Mouse (Mus musculus) CH12.LX (cell line): Measurements from ENCODE around the gene Usp30. TPM values are rescaled to one million over a fixed set of nuclear protein-coding genes. Genes with fewer than 3 reads are reported as not detected.
A peak's percentile ranks its signal among the peaks of the same experiment; 100 is the strongest.

Experiments
- DNase-seq: peaks from one replicate; pipeline ENCODE4 v3.0.0-alpha.2; 2013; ENCODE audit errors: extremely low read depth
- H3K27ac ChIP-seq: 2 replicates; pipeline ENCODE4 v1.5.1; 2012; ENCODE audit warnings: low read depth, mild to moderate bottlenecking, control low read depth, moderate library complexity; ENCODE audit not compliant: insufficient read depth
- H3K27me3 ChIP-seq: replicated peaks from 2 replicates; pipeline ENCODE3; 2012; ENCODE audit warnings: inconsistent platforms
- H3K36me3 ChIP-seq, 2 experiments: replicated peaks in 1 of 2; 2 replicates each; pipeline versions ENCODE3 to v1.6.1; 2012; ENCODE audit warnings: inconsistent platforms in 1 of 2, low read length in 1 of 2, mild to moderate bottlenecking in 1 of 2, mixed read lengths in 1 of 2, moderate library complexity in 1 of 2; ENCODE audit not compliant: control insufficient read depth in 1 of 2, insufficient read depth in 1 of 2
- H3K4me1 ChIP-seq, 2 experiments: 2 replicates each; pipeline ENCODE4 v1.6.1; 2012; ENCODE audit warnings: inconsistent platforms in 1 of 2, moderate library complexity in 1 of 2; ENCODE audit not compliant: insufficient read depth in 2 of 2, control insufficient read depth in 1 of 2
- H3K4me2 ChIP-seq: 2 replicates; pipeline ENCODE4 v1.6.1; 2012; ENCODE audit warnings: low read depth, mild to moderate bottlenecking, control low read depth; ENCODE audit not compliant: poor library complexity, insufficient read depth, severe bottlenecking
- H3K4me3 ChIP-seq, 3 experiments: fragments of 150-350 bp in 1 of 3; sonication (generic) in 1 of 3; replicated peaks in 1 of 3; 2 replicates each; pipeline versions ENCODE3 to v1.5.1; 2011 to 2012; ENCODE audit warnings: low read depth in 2 of 3, low read length in 2 of 3, mild to moderate bottlenecking in 2 of 3, moderate library complexity in 2 of 3, control low read depth in 1 of 3, improper control_type of control experiment in 1 of 3, inconsistent platforms in 1 of 3, mixed read lengths in 1 of 3; ENCODE audit not compliant: poor library complexity in 1 of 3
- H3K79me2 ChIP-seq: replicated peaks from 2 replicates; pipeline ENCODE4 v1.6.1; 2012; ENCODE audit warnings: mild to moderate bottlenecking, moderate library complexity; ENCODE audit not compliant: control insufficient read depth, poor library complexity, insufficient read depth, severe bottlenecking; ENCODE audit errors: extremely low read depth
- H3K9ac ChIP-seq: 2 replicates; pipeline ENCODE4 v1.6.1; 2012; ENCODE audit warnings: low read depth, mild to moderate bottlenecking, control low read depth, moderate library complexity; ENCODE audit not compliant: insufficient read depth
- H3K9me3 ChIP-seq: replicated peaks from 2 replicates; pipeline ENCODE3; 2012; ENCODE audit warnings: low read length, inconsistent platforms, mixed read lengths
- BHLHE40 ChIP-seq: IDR thresholded peaks from 2 replicates; pipeline ENCODE4 v1.6.1; 2011; ENCODE audit warnings: mild to moderate bottlenecking, low read depth, low read length, improper control_type of control experiment
- CTCF ChIP-seq, 2 experiments: IDR thresholded peaks in 1 of 2; conservative IDR thresholded peaks in 1 of 2; 2 replicates each; pipeline ENCODE4 v1.5.1; 2011 to 2012; ENCODE audit warnings: low read depth in 2 of 2, low read length in 2 of 2, improper control_type of control experiment in 1 of 2, inconsistent platforms in 1 of 2, mild to moderate bottlenecking in 1 of 2, moderate library complexity in 1 of 2
- ELF1 ChIP-seq: IDR thresholded peaks from 2 replicates; pipeline ENCODE4 v1.6.1; 2014; ENCODE audit warnings: low read depth, mild to moderate bottlenecking, inconsistent platforms, low read length, improper control_type of control experiment
- EP300 ChIP-seq: IDR thresholded peaks from 2 replicates; pipeline ENCODE4 v1.6.1; 2011; ENCODE audit warnings: low read length, improper control_type of control experiment
- IRF4 ChIP-seq: IDR thresholded peaks from 2 replicates; pipeline ENCODE4 v1.6.1; 2014; ENCODE audit warnings: low read depth, mild to moderate bottlenecking, inconsistent platforms, low read length, improper control_type of control experiment
- JUN ChIP-seq: IDR thresholded peaks from 2 replicates; pipeline ENCODE4 v1.6.1; 2011; ENCODE audit warnings: low read depth, mild to moderate bottlenecking, low read length, improper control_type of control experiment, moderate library complexity; ENCODE audit not compliant: insufficient read depth
- JUND ChIP-seq: conservative IDR thresholded peaks from 2 replicates; pipeline ENCODE4 v1.6.1; 2011; ENCODE audit warnings: low read depth, low read length, improper control_type of control experiment
- KAT2A ChIP-seq: IDR thresholded peaks from 2 replicates; pipeline ENCODE4 v1.6.1; 2012; ENCODE audit warnings: low read length, improper control_type of control experiment, inconsistent platforms; ENCODE audit not compliant: insufficient replicate concordance
- MAFK ChIP-seq: IDR thresholded peaks from 2 replicates; pipeline ENCODE4 v1.6.1; 2011; ENCODE audit warnings: low read length, improper control_type of control experiment; ENCODE audit not compliant: insufficient replicate concordance
- MAX ChIP-seq: IDR thresholded peaks from 2 replicates; pipeline ENCODE4 v1.6.1; 2011; ENCODE audit warnings: low read length, improper control_type of control experiment
- MAZ ChIP-seq: IDR thresholded peaks from 2 replicates; pipeline ENCODE4 v1.6.1; 2012; ENCODE audit warnings: low read depth, mild to moderate bottlenecking, inconsistent platforms, low read length, improper control_type of control experiment, moderate library complexity
- MXI1 ChIP-seq: IDR thresholded peaks from 2 replicates; pipeline ENCODE4 v1.6.1; 2011; ENCODE audit warnings: mild to moderate bottlenecking, low read depth, low read length, improper control_type of control experiment
- MYC ChIP-seq: IDR thresholded peaks from 2 replicates; pipeline ENCODE4 v1.6.1; 2011; ENCODE audit warnings: low read depth, mild to moderate bottlenecking, improper control_type of control experiment, low read length
- NELFE ChIP-seq: IDR thresholded peaks from 2 replicates; pipeline ENCODE4 v1.6.1; 2011; ENCODE audit warnings: low read depth, low read length, improper control_type of control experiment
- PAX5 ChIP-seq: IDR thresholded peaks from 2 replicates; pipeline ENCODE4 v1.6.1; 2012; ENCODE audit warnings: low read length, inconsistent platforms, mixed read lengths
- POLR2A ChIP-seq: IDR thresholded peaks from 2 replicates; pipeline ENCODE4 v1.6.1; 2011; ENCODE audit warnings: low read depth, mild to moderate bottlenecking, improper control_type of control experiment, low read length
- POLR2AphosphoS2 ChIP-seq: IDR thresholded peaks from 2 replicates; pipeline ENCODE4 v1.6.1; 2011; ENCODE audit warnings: low read depth, low read length, improper control_type of control experiment
- RAD21 ChIP-seq: IDR thresholded peaks from 2 replicates; pipeline ENCODE4 v1.6.1; 2011; ENCODE audit warnings: low read depth, mild to moderate bottlenecking, low read length, improper control_type of control experiment, moderate library complexity
- SIN3A ChIP-seq: IDR thresholded peaks from 2 replicates; pipeline ENCODE4 v1.6.1; 2012; ENCODE audit warnings: low read length, improper control_type of control experiment, inconsistent platforms
- SMC3 ChIP-seq: IDR thresholded peaks from 2 replicates; pipeline ENCODE4 v1.6.1; 2011; ENCODE audit warnings: low read depth, low read length, improper control_type of control experiment
- UBTF ChIP-seq: IDR thresholded peaks from 2 replicates; pipeline ENCODE4 v1.6.1; 2012; ENCODE audit warnings: low read depth, mild to moderate bottlenecking, inconsistent platforms, low read length, improper control_type of control experiment, moderate library complexity
- USF1 ChIP-seq: IDR thresholded peaks from 2 replicates; pipeline ENCODE4 v1.6.1; 2014; ENCODE audit warnings: low read depth, mild to moderate bottlenecking, inconsistent platforms, low read length, improper control_type of control experiment
- ZC3H11A ChIP-seq: IDR thresholded peaks from 2 replicates; pipeline ENCODE4 v1.6.1; 2012; ENCODE audit warnings: low read depth, mild to moderate bottlenecking, inconsistent platforms, low read length, improper control_type of control experiment
- ZKSCAN1 ChIP-seq: IDR thresholded peaks from 2 replicates; pipeline ENCODE4 v1.6.1; 2012; ENCODE audit warnings: low read depth, inconsistent platforms, low read length, improper control_type of control experiment, borderline replicate concordance
- dilution Hi-C: fragments of 300-500 bp; cut with MboI; formaldehyde crosslinking; loops from 2 replicates; pipeline ENCODE4 v1.14.3; 2020; ENCODE audit warnings: low sequenced_read_pairs; ENCODE audit not compliant: extremely low pct_unique_long_range_greater_than_20kb, extremely low pct_ligation_motif_present
- in situ Hi-C: fragments of 300-500 bp; cut with MboI; formaldehyde crosslinking; loops from 3 replicates; pipeline ENCODE4 v1.14.3; 2019; ENCODE audit warnings: low sequenced_read_pairs, low pct_ligation_motif_present, low pct_unique_long_range_greater_than_20kb, mixed read lengths
- polyA plus RNA-seq: library from polyadenylated mRNA; unstranded; fragments of >175 nt; gene quantifications from 2 replicates; pipeline ENCODE4 v1.2.1, GENCODE M21; 2012; ENCODE audit warnings: low read depth; ENCODE audit not compliant: insufficient read length
- total RNA-seq, 2 experiments: library from RNA; depleted of rRNA; stranded (reverse); fragments of 300-350 nt in 1 of 2; fragments of >200 nt in 1 of 2; gene quantifications; 2 replicates each; pipeline ENCODE4 v1.2.3; 2012 to 2014

Usp30 gene
- total and polyA plus RNA-seq, 3 experiments = 13.0 to 15.5 (median 14.5) TPM

GRCm38 (mm10) chr5:114045134-114045533 is 20.1 kb upstream of the Usp30 start:
- in situ Hi-C loops = loop anchor here (5.0 kb wide), 1 partner anchor 193 kb away; no protein-coding TSS in a partner anchor
- H3K9me3 ChIP-seq = no peaks in the 10 kb centered on the region
- H3K4me2 ChIP-seq = no peak overlapping the region
- H3K27me3 ChIP-seq = no peaks in the 10 kb centered on the region
- dilution Hi-C loops = no loop called here
- no peaks in the 10 kb centered on the region for H3K79me2 ChIP-seq
- no peak overlapping the region for H3K4me3 ChIP-seq
- TF ChIP-seq BHLHE40 = no peak
- no peak for TF ChIP-seq MAFK
- TF ChIP-seq NELFE = no peak
- peak; percentile 85 for TF ChIP-seq ZC3H11A
- TF ChIP-seq USF1 = no peak
- TF ChIP-seq MYC = no peak
- TF ChIP-seq IRF4 = peak; percentile 23; the same call in 1 of the 2 replicates
- peak; percentile 78 to 95; a peak in 3 of 4 replicates for TF ChIP-seq CTCF (conservative IDR thresholded peaks at IDR 0.05 in 1 of 2, IDR thresholded peaks at IDR 0.05 in 1 of 2; ENCODE audit: low read depth in 2 of 2, low read length in 2 of 2)
- no peak for TF ChIP-seq ZKSCAN1
- peak; percentile 97 for TF ChIP-seq SMC3
- TF ChIP-seq POLR2AphosphoS2 = no peak
- 0 out of 2 replicates have a peak, but pooled peaks have one; percentile 33 for TF ChIP-seq JUND
- peak; percentile 95 for TF ChIP-seq RAD21
- TF ChIP-seq, all 38 proteins: peak for 6
- Histone ChIP-seq H3K36me3 (no peaks in the 10 kb centered on the region), H3K9ac (no peak overlapping the region), H3K27ac (no peak overlapping the region), H3K4me1 (peaks cover 16 to 39% of the 10 kb centered on the region in 2 experiments)
- peak; percentile 44 for DNase-seq

GRCm38 (mm10) chr5:114046151-114046550 is 19.1 kb upstream of the Usp30 start:
- TF ChIP-seq MXI1 = no peak
- no peak for TF ChIP-seq POLR2AphosphoS2
- TF ChIP-seq SIN3A = no peak
- no peak for TF ChIP-seq UBTF
- no peak for TF ChIP-seq MAZ
- TF ChIP-seq KAT2A = no peak
- TF ChIP-seq POLR2A = no peak
- TF ChIP-seq JUN = no peak
- TF ChIP-seq PAX5 = no peak
- TF ChIP-seq ZC3H11A = no peak
- no peak for TF ChIP-seq EP300
- no peak for TF ChIP-seq MYC
- no peak for TF ChIP-seq ELF1
- TF ChIP-seq MAX = no peak
- no peak for TF ChIP-seq ZKSCAN1
- no peak overlapping the region for H3K4me3 ChIP-seq
- H3K4me1 ChIP-seq = peaks cover 16 to 33% of the 10 kb centered on the region in 2 experiments
- H3K9ac ChIP-seq = no peak overlapping the region
- H3K4me2 ChIP-seq = no peak overlapping the region
- H3K27ac ChIP-seq = no peak overlapping the region
- H3K36me3 ChIP-seq = no peaks in the 10 kb centered on the region
- no peaks in the 10 kb centered on the region for H3K79me2 ChIP-seq
- no peak for DNase-seq
- H3K27me3 ChIP-seq = no peaks in the 10 kb centered on the region
- dilution Hi-C loops = no loop called here
- H3K9me3 ChIP-seq = peaks cover 9% of the 10 kb centered on the region
- in situ Hi-C loops = loop anchor here (5.0 kb wide), 1 partner anchor 194 kb away; no protein-coding TSS in a partner anchor
